Mouse (Mus musculus) cerebellum, postnatal 4 days (tissue): ENCODE results near the gene Dlec1.

ENCODE experiments used
- DNase-seq, 2 experiments: peaks; one replicate each; pipeline ENCODE4 v3.0.0; 2022; ENCODE audit warnings: low spot score in 2 of 2, mixed read lengths in 1 of 2

Gene Dlec1

GRCm38 (mm10) chr9:119142066-119142465 lies 39.8 kb downstream of the Dlec1 start:
- no peak for DNase-seq

GRCm38 (mm10) chr9:119143372-119143771 lies 41.1 kb downstream of the Dlec1 start:
- no peak for DNase-seq

GRCm38 (mm10) chr9:119144696-119145095 lies 42.4 kb downstream of the Dlec1 start:
- peak; percentile 43 to 81 for DNase-seq

- no peak for DNase-seq
Observed at GRCm38 (mm10) chr9:119145137-119145536, 42.9 kb downstream of the Dlec1 start.

GRCm38 (mm10) chr9:119145638-119146037 lies 43.4 kb downstream of the Dlec1 start:
- DNase-seq, result no peak

- DNase-seq, result no peak
Observed at GRCm38 (mm10) chr9:119146098-119146770, 44.0 kb downstream of the Dlec1 start.

- DNase-seq, result no peak
Observed at GRCm38 (mm10) chr9:119149601-119150000, 47.3 kb downstream of the Dlec1 start.

GRCm38 (mm10) chr9:119151751-119152150 lies 49.5 kb downstream of the Dlec1 start:
- DNase-seq, result no peak

GRCm38 (mm10) chr9:119155416-119155815 lies 53.1 kb downstream of the Dlec1 start:
- DNase-seq, result no peak

GRCm38 (mm10) chr9:119155826-119156225 lies 53.5 kb downstream of the Dlec1 start:
- DNase-seq, result no peak

GRCm38 (mm10) chr9:119156278-119157201 lies 54.3 kb downstream of the Dlec1 start, which contains the start of gene Acaa1b:
Gene Acaa1b (minus strand): TSS chr9:119157093.
- DNase-seq, result peak; percentile 72 to 82

- no peak for DNase-seq
Observed at GRCm38 (mm10) chr9:119158861-119159260, 56.6 kb downstream of the Dlec1 start, which contains the start of gene Gm47289. Gene Gm47289 (plus strand): TSS chr9:119159161.

GRCm38 (mm10) chr9:119160689-119161088 lies 58.4 kb downstream of the Dlec1 start:
- DNase-seq, result no peak

GRCm38 (mm10) chr9:119164743-119165142 lies 62.5 kb downstream of the Dlec1 start:
- DNase-seq, result no peak

GRCm38 (mm10) chr9:119165548-119165947 lies 63.3 kb downstream of the Dlec1 start:
- no peak for DNase-seq

- DNase-seq, result no peak
Observed at GRCm38 (mm10) chr9:119167608-119168007, 65.3 kb downstream of the Dlec1 start.

- no peak for DNase-seq
Observed at GRCm38 (mm10) chr9:119179292-119179691, 77.0 kb downstream of the Dlec1 start.

GRCm38 (mm10) chr9:119181241-119181728 lies 79.0 kb downstream of the Dlec1 start:
- no peak for DNase-seq

- peak in 1 of 2 experiments; percentile 24 for DNase-seq
Observed at GRCm38 (mm10) chr9:119192202-119192990, 90.1 kb downstream of the Dlec1 start.
